Mouse (Mus musculus) CH12.LX (cell line): ENCODE measurements around the gene Fbxw8. TPM values are rescaled to one million over a fixed set of nuclear protein-coding genes. Genes with fewer than 3 reads are reported as not detected.

Experiments
- DNase-seq: peaks from one replicate; pipeline ENCODE4 v3.0.0-alpha.2; 2013; ENCODE audit errors: extremely low read depth
- H3K27ac ChIP-seq: 2 replicates; pipeline ENCODE4 v1.5.1; 2012; ENCODE audit warnings: low read depth, mild to moderate bottlenecking, control low read depth, moderate library complexity; ENCODE audit not compliant: insufficient read depth
- H3K27me3 ChIP-seq: replicated peaks from 2 replicates; pipeline ENCODE3; 2012; ENCODE audit warnings: inconsistent platforms
- H3K36me3 ChIP-seq, 2 experiments: replicated peaks in 1 of 2; 2 replicates each; pipeline versions ENCODE3 to v1.6.1; 2012; ENCODE audit warnings: inconsistent platforms in 1 of 2, low read length in 1 of 2, mild to moderate bottlenecking in 1 of 2, mixed read lengths in 1 of 2, moderate library complexity in 1 of 2; ENCODE audit not compliant: control insufficient read depth in 1 of 2, insufficient read depth in 1 of 2
- H3K4me1 ChIP-seq, 2 experiments: 2 replicates each; pipeline ENCODE4 v1.6.1; 2012; ENCODE audit warnings: inconsistent platforms in 1 of 2, moderate library complexity in 1 of 2; ENCODE audit not compliant: insufficient read depth in 2 of 2, control insufficient read depth in 1 of 2
- H3K4me2 ChIP-seq: 2 replicates; pipeline ENCODE4 v1.6.1; 2012; ENCODE audit warnings: low read depth, mild to moderate bottlenecking, control low read depth; ENCODE audit not compliant: poor library complexity, insufficient read depth, severe bottlenecking
- H3K4me3 ChIP-seq, 3 experiments: fragments of 150-350 bp in 1 of 3; sonication (generic) in 1 of 3; replicated peaks in 1 of 3; 2 replicates each; pipeline versions ENCODE3 to v1.5.1; 2011 to 2012; ENCODE audit warnings: low read depth in 2 of 3, low read length in 2 of 3, mild to moderate bottlenecking in 2 of 3, moderate library complexity in 2 of 3, control low read depth in 1 of 3, improper control_type of control experiment in 1 of 3, inconsistent platforms in 1 of 3, mixed read lengths in 1 of 3; ENCODE audit not compliant: poor library complexity in 1 of 3
- H3K79me2 ChIP-seq: replicated peaks from 2 replicates; pipeline ENCODE4 v1.6.1; 2012; ENCODE audit warnings: mild to moderate bottlenecking, moderate library complexity; ENCODE audit not compliant: control insufficient read depth, poor library complexity, insufficient read depth, severe bottlenecking; ENCODE audit errors: extremely low read depth
- H3K9ac ChIP-seq: 2 replicates; pipeline ENCODE4 v1.6.1; 2012; ENCODE audit warnings: low read depth, mild to moderate bottlenecking, control low read depth, moderate library complexity; ENCODE audit not compliant: insufficient read depth
- H3K9me3 ChIP-seq: replicated peaks from 2 replicates; pipeline ENCODE3; 2012; ENCODE audit warnings: low read length, inconsistent platforms, mixed read lengths
- CHD1 ChIP-seq: IDR thresholded peaks from 2 replicates; pipeline ENCODE4 v1.6.1; 2012; ENCODE audit warnings: low read depth, low read length, improper control_type of control experiment, inconsistent platforms
- CTCF ChIP-seq, 2 experiments: IDR thresholded peaks in 1 of 2; conservative IDR thresholded peaks in 1 of 2; 2 replicates each; pipeline ENCODE4 v1.5.1; 2011 to 2012; ENCODE audit warnings: low read depth in 2 of 2, low read length in 2 of 2, improper control_type of control experiment in 1 of 2, inconsistent platforms in 1 of 2, mild to moderate bottlenecking in 1 of 2, moderate library complexity in 1 of 2
- E2F4 ChIP-seq: IDR thresholded peaks from 2 replicates; pipeline ENCODE4 v1.6.1; 2011; ENCODE audit warnings: low read depth, low read length, improper control_type of control experiment; ENCODE audit not compliant: insufficient replicate concordance
- ELF1 ChIP-seq: IDR thresholded peaks from 2 replicates; pipeline ENCODE4 v1.6.1; 2014; ENCODE audit warnings: low read depth, mild to moderate bottlenecking, inconsistent platforms, low read length, improper control_type of control experiment
- ETS1 ChIP-seq: conservative IDR thresholded peaks from 2 replicates; pipeline ENCODE4 v1.6.1; 2012; ENCODE audit warnings: low read depth, mild to moderate bottlenecking, inconsistent platforms, low read length, improper control_type of control experiment, moderate library complexity
- HCFC1 ChIP-seq: IDR thresholded peaks from 2 replicates; pipeline ENCODE4 v1.6.1; 2012; ENCODE audit warnings: low read depth, mild to moderate bottlenecking, inconsistent platforms, low read length, improper control_type of control experiment
- JUN ChIP-seq: IDR thresholded peaks from 2 replicates; pipeline ENCODE4 v1.6.1; 2011; ENCODE audit warnings: low read depth, mild to moderate bottlenecking, low read length, improper control_type of control experiment, moderate library complexity; ENCODE audit not compliant: insufficient read depth
- KAT2A ChIP-seq: IDR thresholded peaks from 2 replicates; pipeline ENCODE4 v1.6.1; 2012; ENCODE audit warnings: low read length, improper control_type of control experiment, inconsistent platforms; ENCODE audit not compliant: insufficient replicate concordance
- MAFK ChIP-seq: IDR thresholded peaks from 2 replicates; pipeline ENCODE4 v1.6.1; 2011; ENCODE audit warnings: low read length, improper control_type of control experiment; ENCODE audit not compliant: insufficient replicate concordance
- MAZ ChIP-seq: IDR thresholded peaks from 2 replicates; pipeline ENCODE4 v1.6.1; 2012; ENCODE audit warnings: low read depth, mild to moderate bottlenecking, inconsistent platforms, low read length, improper control_type of control experiment, moderate library complexity
- NELFE ChIP-seq: IDR thresholded peaks from 2 replicates; pipeline ENCODE4 v1.6.1; 2011; ENCODE audit warnings: low read depth, low read length, improper control_type of control experiment
- RAD21 ChIP-seq: IDR thresholded peaks from 2 replicates; pipeline ENCODE4 v1.6.1; 2011; ENCODE audit warnings: low read depth, mild to moderate bottlenecking, low read length, improper control_type of control experiment, moderate library complexity
- RCOR1 ChIP-seq: conservative IDR thresholded peaks from 2 replicates; pipeline ENCODE4 v1.6.1; 2012; ENCODE audit warnings: low read depth, mild to moderate bottlenecking, inconsistent platforms, low read length, improper control_type of control experiment
- TBP ChIP-seq: conservative IDR thresholded peaks from 2 replicates; pipeline ENCODE4 v1.6.1; 2011; ENCODE audit warnings: low read depth, low read length, improper control_type of control experiment
- TCF12 ChIP-seq: IDR thresholded peaks from 2 replicates; pipeline ENCODE4 v1.6.1; 2014; ENCODE audit warnings: low read depth, mild to moderate bottlenecking, inconsistent platforms, low read length, improper control_type of control experiment
- ZC3H11A ChIP-seq: IDR thresholded peaks from 2 replicates; pipeline ENCODE4 v1.6.1; 2012; ENCODE audit warnings: low read depth, mild to moderate bottlenecking, inconsistent platforms, low read length, improper control_type of control experiment
- ZNF384 ChIP-seq: IDR thresholded peaks from 2 replicates; pipeline ENCODE4 v1.6.1; 2012; ENCODE audit warnings: low read depth, low read length, improper control_type of control experiment, inconsistent platforms
- dilution Hi-C: fragments of 300-500 bp; cut with MboI; formaldehyde crosslinking; loops from 2 replicates; pipeline ENCODE4 v1.14.3; 2020; ENCODE audit warnings: low sequenced_read_pairs; ENCODE audit not compliant: extremely low pct_unique_long_range_greater_than_20kb, extremely low pct_ligation_motif_present
- in situ Hi-C: fragments of 300-500 bp; cut with MboI; formaldehyde crosslinking; loops from 3 replicates; pipeline ENCODE4 v1.14.3; 2019; ENCODE audit warnings: low sequenced_read_pairs, low pct_ligation_motif_present, low pct_unique_long_range_greater_than_20kb, mixed read lengths
- polyA plus RNA-seq: library from polyadenylated mRNA; unstranded; fragments of >175 nt; gene quantifications from 2 replicates; pipeline ENCODE4 v1.2.1, GENCODE M21; 2012; ENCODE audit warnings: low read depth; ENCODE audit not compliant: insufficient read length
- total RNA-seq, 2 experiments: library from RNA; depleted of rRNA; stranded (reverse); fragments of 300-350 nt in 1 of 2; fragments of >200 nt in 1 of 2; gene quantifications; 2 replicates each; pipeline ENCODE4 v1.2.3; 2012 to 2014

Fbxw8 gene
- total and polyA plus RNA-seq, 3 experiments: 41.7 to 50.9 (median 47.3) TPM

- Histone ChIP-seq H3K4me2 (no peak overlapping the region), H3K27me3 (no peaks in the 10 kb centered on the region), H3K4me1 (no peaks in the 10 kb centered on the region), H3K36me3 (peaks cover 56 to 99% of the 10 kb centered on the region in 2 experiments), H3K9ac (no peak overlapping the region), H3K27ac (no peak overlapping the region), H3K9me3 (peaks cover 4% of the 10 kb centered on the region), H3K4me3 (no peak overlapping the region), H3K79me2 (no peaks in the 10 kb centered on the region)
- no peak for TF ChIP-seq ZNF384
- TF ChIP-seq NELFE: no peak
- TF ChIP-seq CHD1: no peak
- TF ChIP-seq ETS1: no peak
- TF ChIP-seq CTCF (conservative IDR thresholded peaks at IDR 0.05 in 1 of 2, IDR thresholded peaks at IDR 0.05 in 1 of 2; ENCODE audit: low read depth in 2 of 2, low read length in 2 of 2): no peak
- no peak for TF ChIP-seq JUN
- no peak for TF ChIP-seq MAFK
- TF ChIP-seq MAZ: no peak
- no peak for TF ChIP-seq TCF12
- no peak for TF ChIP-seq ELF1
- no peak for TF ChIP-seq RAD21
- TF ChIP-seq TBP: no peak
- no peak for DNase-seq
- dilution Hi-C loops: no loop called here
- in situ Hi-C loops: no loop called here
Measured at GRCm38 (mm10) chr5:118095849-118096248, 59.4 kb downstream of the Fbxw8 start.

- no peak overlapping the region for H3K27ac ChIP-seq
- dilution Hi-C loops (no loop called here), in situ Hi-C loops (no loop called here)
- no peak overlapping the region for H3K4me3 ChIP-seq
- no peak overlapping the region for H3K9ac ChIP-seq
- DNase-seq: no peak
- peaks cover 56 to 99% of the 10 kb centered on the region in 2 experiments for H3K36me3 ChIP-seq
- TF ChIP-seq ZC3H11A (no peak), E2F4 (no peak), MAFK (no peak), JUN (no peak), RCOR1 (no peak), KAT2A (no peak), HCFC1 (no peak), ETS1 (no peak)
- no peak overlapping the region for H3K4me2 ChIP-seq
- H3K4me1 ChIP-seq: no peaks in the 10 kb centered on the region
- no peaks in the 10 kb centered on the region for H3K79me2 ChIP-seq
- no peaks in the 10 kb centered on the region for H3K27me3 ChIP-seq
- H3K9me3 ChIP-seq: peaks cover 4% of the 10 kb centered on the region
Measured at GRCm38 (mm10) chr5:118095433-118095832, 59.8 kb downstream of the Fbxw8 start.
